ENCODE assay signal across 2 mouse cellular contexts in the genomic region with DNA sequence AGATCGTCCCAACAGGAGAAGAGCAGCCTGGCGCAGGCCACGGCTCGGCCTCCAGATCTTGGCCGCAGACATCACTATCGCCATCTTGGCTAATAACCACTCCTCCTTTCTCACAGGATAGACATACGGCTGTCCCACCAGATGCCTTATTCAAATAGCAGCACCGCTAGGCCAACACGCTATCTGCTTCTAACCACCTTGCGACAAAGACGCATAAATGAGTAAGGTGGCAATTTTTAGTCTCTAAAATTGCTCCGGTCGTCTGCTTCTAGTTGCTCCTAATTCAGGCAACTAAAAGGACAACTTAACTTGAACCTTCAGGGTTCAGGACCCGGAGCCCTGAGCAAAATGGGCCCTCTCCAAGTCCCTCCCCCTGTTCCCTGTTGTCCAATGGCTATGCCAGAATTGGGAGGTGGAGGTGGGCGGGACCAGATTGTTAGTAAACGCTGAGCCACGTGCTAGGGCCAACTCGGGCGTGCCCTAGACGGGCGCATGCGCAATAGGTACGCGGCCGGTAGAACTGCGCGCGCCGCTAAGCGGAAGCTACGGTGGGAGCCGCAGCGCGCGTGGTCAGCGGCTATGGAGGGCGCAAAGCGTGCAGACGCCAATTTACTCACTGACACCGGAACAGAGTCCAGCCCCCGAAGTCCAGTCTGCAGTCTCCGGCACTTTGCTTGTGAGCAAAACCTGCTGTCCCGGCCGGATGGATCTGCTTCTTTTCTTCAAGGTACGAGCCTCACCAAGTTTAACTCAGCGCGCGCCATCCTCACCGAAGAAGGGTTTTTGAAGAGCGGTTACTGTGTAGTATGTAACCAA.
TF ChIP-seq lines count a peak whose summit lies in the region.

Bckdha (minus strand) TSS at position 325 of the 816 bp plus-strand sequence.
Exosc5 (plus strand) TSS at position 508 of the 816 bp plus-strand sequence.

TF ChIP-seq in C2C12, 6 proteins besides CTCF, POLR2A, EP300 and RAD21 (continued from another document):
- peak; percentile 49 for TF ChIP-seq USF1 (IDR thresholded peaks at IDR 0.05; ENCODE audit: low read depth)
- TF ChIP-seq MYOG (IDR thresholded peaks at IDR 0.05; ENCODE audit: control insufficient read depth, extremely low read depth, insufficient read length), result no peak
- peak; percentile 99 for TF ChIP-seq MAX (IDR thresholded peaks at IDR 0.05)
- TF ChIP-seq MYOD1 (IDR thresholded peaks at IDR 0.05; ENCODE audit: control insufficient read depth, insufficient read length, low read depth), result no peak

TF ChIP-seq in myocyte, 11 proteins besides CTCF, POLR2A, EP300 and RAD21 (continued from another document):
- TF ChIP-seq POLR2AphosphoS2 (IDR thresholded peaks at IDR 0.05; ENCODE audit: insufficient read length, low read depth) (peak; percentile 87), MAX (IDR thresholded peaks at IDR 0.05; ENCODE audit: low read depth) (peak; percentile 100), USF1 (IDR thresholded peaks at IDR 0.05; ENCODE audit: low read depth) (peak; percentile 62), CEBPB (IDR thresholded peaks at IDR 0.05; ENCODE audit: insufficient read depth, poor library complexity, severe bottlenecking) (no peak), E2F4 (IDR thresholded peaks at IDR 0.05; ENCODE audit: insufficient read depth) (no peak)
